Mouse (Mus musculus) gastrocnemius, adult 18-20 months (tissue): ENCODE measurements around the gene Twist1. TPM values are rescaled to one million over a fixed set of nuclear protein-coding genes. Genes with fewer than 3 reads are reported as not detected.

Source experiments
- DNase-seq: peaks from one replicate; pipeline ENCODE4 v3.0.0; 2021; ENCODE audit warnings: low spot score
- long read RNA-seq, 2 experiments: library from polyadenylated mRNA; stranded (forward); transcript quantifications; one replicate each; pipeline ENCODE4 v2.0.0; 2021
- total RNA-seq, 2 experiments: library from RNA; stranded (reverse); gene quantifications; 2 replicates each; pipeline ENCODE4 v1.2.3; 2021

Twist1 gene
- total RNA-seq, result 1 to 10 TPM; 1.0 to 1.5 TPM
- long read RNA-seq, experiment 1, partial matches to known transcripts, result 0 of 3 reads
- long read RNA-seq, experiment 1, other reads (novel, unspliced or antisense), result 0 of 3 reads
- long read RNA-seq, experiment 2, partial matches to known transcripts, result 0 of 2 reads
- long read RNA-seq, experiment 2, other reads (novel, unspliced or antisense), result 0 of 2 reads

GRCm38 (mm10) chr12:33957400-33958240 lies at the start of gene Twist1:
Gene Twist1, plus strand, starts transcription at chr12:33957671.
- DNase-seq, result peak; percentile 46

GRCm38 (mm10) chr12:33926751-33927150 lies 30.7 kb upstream of the Twist1 start:
- DNase-seq, result no peak

- no peak for DNase-seq
Observed at GRCm38 (mm10) chr12:33927334-33928098, 30.0 kb upstream of the Twist1 start.

- DNase-seq, result no peak
Observed at GRCm38 (mm10) chr12:33928331-33929192, 28.9 kb upstream of the Twist1 start, which contains the start of gene Ferd3l. Gene Ferd3l, plus strand, starts transcription at chr12:33928425.

GRCm38 (mm10) chr12:33952843-33953242 lies 4.6 kb upstream of the Twist1 start:
- DNase-seq, result no peak

- no peak for DNase-seq
Observed at GRCm38 (mm10) chr12:33954931-33955565, 2.4 kb upstream of the Twist1 start.

GRCm38 (mm10) chr12:33955606-33956295 lies 1.7 kb upstream of the Twist1 start:
- DNase-seq, result no peak

GRCm38 (mm10) chr12:33956576-33957399 lies 683 bp upstream of the Twist1 start:
- no peak for DNase-seq

- no peak for DNase-seq
Observed at GRCm38 (mm10) chr12:33958241-33959194, 1.0 kb downstream of the Twist1 start.

GRCm38 (mm10) chr12:33959206-33959605 lies 1.7 kb downstream of the Twist1 start:
- no peak for DNase-seq

GRCm38 (mm10) chr12:33959846-33960245 lies 2.4 kb downstream of the Twist1 start:
- no peak for DNase-seq

- DNase-seq, result no peak
Observed at GRCm38 (mm10) chr12:33961013-33961412, 3.5 kb downstream of the Twist1 start.

- no peak for DNase-seq
Observed at GRCm38 (mm10) chr12:33962118-33962772, 4.8 kb downstream of the Twist1 start.

- DNase-seq, result no peak
Observed at GRCm38 (mm10) chr12:33962773-33963130, 5.3 kb downstream of the Twist1 start.

GRCm38 (mm10) chr12:33963671-33964369 lies 6.3 kb downstream of the Twist1 start:
- no peak for DNase-seq

GRCm38 (mm10) chr12:33964427-33964826 lies 7.0 kb downstream of the Twist1 start:
- no peak for DNase-seq
